Mouse (Mus musculus) liver, embryonic 18 days (tissue): ENCODE measurements around the gene Atcay. TPM values are rescaled to one million over a fixed set of nuclear protein-coding genes. Genes with fewer than 3 reads are reported as not detected.

Source experiments
- polyA plus RNA-seq: library from polyadenylated mRNA; depleted of rRNA; stranded (reverse); fragments of >200 nt; gene quantifications from 2 replicates; pipeline ENCODE4 v1.2.3, GENCODE M21; 2012; rRNA removed

The Atcay gene
- polyA plus RNA-seq = 0.01 TPM in 1 of 2 replicates, not detected in the other

DNA sequence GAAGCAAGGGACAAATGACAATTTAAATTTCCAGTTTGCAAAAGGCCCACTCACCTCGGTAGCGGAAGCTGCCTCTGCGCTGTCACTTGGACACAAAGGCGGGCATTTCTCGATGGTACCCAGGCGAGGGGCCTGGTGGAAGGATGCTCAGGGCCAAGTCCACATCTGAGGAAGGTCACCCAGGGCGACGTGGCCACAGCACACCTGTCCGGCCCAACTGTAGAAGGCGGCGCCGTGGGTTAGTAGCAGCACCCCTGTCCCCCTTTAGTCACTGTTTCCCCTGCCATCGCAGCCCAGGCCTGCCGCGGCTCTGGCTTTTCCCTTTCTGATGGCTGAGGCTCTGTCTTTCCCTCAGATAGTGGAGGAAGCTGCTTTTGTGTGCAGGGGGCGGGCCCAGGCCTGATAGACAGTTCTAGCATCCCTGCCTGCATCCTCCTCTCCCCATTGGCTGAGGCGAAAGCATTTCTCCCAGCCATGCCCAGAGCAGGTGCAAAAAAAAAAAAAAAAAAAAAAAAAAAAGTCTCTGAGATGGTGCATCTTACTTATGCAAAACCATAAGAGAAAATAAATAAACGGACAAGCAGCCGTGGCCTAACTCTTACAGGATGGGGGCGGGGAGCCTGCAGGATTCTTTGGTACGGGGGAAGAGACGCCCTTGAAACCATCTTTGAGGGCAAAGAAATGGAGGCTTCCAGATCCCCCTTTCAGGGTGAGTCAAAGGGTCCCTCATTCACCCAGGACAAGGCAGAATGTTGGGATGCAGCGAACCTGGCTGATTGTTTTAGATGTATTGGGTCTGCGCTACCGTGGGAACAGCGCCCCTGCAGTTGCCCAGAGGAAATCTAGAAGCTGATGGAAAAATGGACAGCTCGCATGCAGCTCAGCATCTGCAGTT, at the start of gene Atcay:
TSS of gene Atcay (minus strand) at position 396 of the 895 bp plus-strand sequence.

DNA sequence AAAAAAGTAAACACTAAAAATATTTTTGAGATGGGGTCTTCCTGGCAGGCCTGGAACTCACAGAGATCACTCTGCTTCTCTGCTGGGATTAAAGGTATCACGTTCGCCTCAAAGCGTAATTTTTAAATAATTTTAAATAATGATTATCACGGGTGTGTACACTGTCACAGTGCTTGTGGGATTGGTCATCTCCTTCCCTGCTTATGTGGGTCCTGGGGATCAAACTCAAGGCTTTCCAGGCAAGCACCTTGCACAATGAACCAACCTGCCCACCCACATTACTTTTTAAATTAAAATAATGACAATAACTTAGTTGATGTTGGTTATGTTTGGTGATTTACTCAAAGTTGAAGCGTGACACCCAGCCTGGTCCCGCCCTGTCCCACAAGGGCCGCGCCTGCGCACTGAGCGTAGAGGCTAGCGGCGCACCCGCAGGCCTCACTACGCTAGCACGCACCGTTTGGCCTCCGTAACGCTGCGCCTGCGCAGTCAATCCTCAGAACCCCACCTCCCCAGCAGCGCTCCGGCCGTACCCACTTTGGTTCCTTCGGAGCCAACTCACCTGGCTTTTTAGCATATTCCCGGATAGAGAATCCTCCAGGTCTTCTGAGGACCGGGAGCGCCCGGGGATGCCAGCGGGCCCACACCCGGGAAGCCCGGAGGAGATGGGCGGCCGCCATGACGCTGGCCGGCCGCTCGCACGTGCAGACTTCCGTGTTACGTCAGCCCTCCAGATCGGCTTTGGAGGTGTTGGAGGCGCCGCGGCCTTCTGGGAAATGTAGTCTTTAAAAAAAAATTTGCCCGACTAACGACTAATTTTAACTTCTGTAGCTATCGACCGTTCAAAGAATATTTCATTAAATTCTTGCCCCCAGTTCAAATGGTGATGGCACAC, 35.8 kb upstream of the Atcay start, which contains the start of the genes Mrpl54 and Apba3:
TSS of gene Mrpl54 (minus strand) at position 724 of the 895 bp plus-strand sequence.
TSS of gene Apba3 (plus strand) at position 750 of the 895 bp plus-strand sequence.

DNA sequence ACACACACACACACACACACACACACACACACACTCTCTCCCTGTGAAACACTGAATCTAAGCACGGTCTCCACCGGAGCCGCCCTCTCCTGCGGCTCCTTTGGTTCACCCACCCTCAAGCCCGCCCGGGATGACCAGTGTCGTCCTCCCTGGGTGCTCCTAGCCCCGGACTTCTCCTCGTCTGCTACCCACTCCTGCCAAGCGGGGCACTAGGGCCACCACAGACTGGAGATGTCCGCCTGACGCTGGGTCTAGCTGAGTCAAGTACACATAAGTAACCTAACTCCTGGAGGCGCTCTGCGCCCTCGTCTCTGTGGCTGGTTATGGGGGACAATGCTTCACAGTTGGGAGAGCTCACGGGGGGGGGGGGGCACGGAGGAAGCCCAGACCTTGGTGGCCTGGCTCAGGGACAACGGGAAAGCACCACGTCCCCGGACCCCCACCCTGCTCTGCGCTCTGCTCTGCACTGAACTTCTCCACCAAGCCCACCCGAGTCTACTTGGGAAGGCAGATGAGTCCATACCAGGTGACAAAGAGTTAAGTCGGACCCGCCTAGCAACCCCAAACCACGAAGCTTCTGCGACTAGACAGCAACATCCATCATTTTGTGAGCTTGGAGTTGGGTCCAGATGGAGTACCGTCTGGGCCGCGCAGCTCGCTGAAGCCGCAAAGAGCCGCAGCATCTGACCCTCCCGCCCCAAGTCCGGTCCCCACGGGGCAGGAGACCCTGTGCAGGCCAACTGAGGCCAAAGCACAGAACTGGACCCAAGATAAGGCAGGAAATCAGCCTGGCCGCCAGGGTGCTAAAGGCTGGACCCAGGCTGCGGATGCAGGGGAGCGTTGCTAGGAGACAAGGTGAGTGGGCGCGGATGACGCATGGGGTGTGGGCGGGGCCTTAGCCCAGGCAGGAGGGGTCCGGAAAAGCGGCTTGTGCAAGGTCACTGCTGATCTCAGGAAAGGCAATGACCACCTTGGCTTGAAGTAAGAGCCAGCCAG, 22.1 kb upstream of the Atcay start, which contains the start of gene Matk:
TSS of gene Matk (plus strand) at position 512 of the 996 bp plus-strand sequence.

DNA sequence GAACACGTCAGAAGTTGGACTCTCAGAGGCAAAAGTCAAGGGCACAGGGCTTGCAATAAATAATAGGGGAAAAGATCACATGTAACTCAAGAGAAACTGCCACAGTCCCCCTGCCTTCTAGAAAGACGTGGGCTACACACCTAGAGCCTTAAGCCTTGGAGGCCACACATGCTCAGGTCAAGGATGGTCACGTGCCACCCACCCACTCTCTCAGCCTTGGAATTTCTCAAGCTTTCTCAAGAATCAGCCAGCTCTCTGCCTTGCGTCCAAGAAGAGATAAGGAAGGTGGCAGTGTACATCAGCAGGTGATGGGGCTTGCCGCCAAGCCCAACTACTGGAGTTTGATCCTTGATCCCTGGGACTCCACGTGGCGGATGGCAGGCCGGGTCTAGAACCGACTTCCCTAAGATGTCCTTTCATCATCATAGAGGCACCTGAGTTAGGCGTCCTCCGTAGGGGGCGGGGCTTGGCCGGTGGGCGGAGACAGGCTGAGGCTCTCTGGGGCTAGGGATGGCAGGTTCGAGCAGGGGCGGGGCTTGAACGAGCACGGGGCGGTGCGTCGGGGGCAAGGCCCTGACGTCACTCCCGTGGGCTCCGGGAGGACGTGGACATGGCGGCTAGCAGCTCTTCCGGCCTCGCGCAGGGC, 2.1 kb upstream of the Atcay start, which contains the start of gene Zfr2:
TSS of gene Zfr2 (plus strand) at position 576 of the 646 bp plus-strand sequence.

DNA sequence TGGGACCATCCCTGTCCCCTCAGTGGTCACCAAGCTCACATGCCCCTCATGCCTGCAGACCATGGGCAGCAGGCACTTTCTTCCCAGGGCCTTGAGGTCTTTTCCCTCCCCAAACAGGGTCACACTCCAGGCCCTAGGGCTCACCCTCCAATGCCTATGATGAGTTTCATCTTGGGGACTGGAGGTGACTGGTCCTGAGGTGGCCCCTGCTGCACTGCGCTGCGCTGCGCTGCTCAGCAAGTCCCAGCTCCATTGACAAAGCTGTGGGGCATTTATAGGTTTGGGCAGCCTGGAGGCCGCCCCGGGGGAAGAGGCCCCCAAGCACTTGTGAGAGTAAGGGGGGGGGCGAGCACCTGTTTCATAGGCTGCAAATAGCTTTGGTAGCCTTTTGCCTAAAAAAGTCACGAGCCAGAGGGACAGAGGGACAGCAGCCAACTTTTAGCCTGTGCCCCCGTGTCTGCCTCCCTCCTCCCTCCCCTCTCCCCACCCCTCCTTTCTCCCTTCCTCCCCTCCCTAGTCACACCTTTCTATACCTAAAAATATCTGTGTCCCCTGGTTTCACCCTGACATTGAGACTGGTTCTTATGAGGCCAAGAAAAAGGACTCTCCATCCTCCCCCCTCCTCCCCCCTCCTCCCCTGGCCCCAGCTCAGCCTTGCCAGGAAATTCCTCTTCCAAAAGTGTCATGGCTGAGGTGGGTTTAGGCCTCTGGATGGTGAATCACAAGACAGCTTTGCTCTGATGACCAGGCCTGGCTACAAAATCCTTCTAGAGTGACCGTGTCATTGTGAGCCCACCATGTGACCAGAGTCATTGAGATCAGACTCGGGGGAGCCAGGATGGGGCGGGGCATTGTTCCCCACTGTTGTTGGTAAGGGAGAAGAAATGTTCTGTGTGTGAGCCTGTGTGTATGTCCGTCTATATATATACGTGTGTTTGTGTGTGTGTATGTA, 28.6 kb downstream of the Atcay start, which contains the start of gene Nmrk2:
TSS of gene Nmrk2 (minus strand) at position 245 of the 952 bp plus-strand sequence.

DNA sequence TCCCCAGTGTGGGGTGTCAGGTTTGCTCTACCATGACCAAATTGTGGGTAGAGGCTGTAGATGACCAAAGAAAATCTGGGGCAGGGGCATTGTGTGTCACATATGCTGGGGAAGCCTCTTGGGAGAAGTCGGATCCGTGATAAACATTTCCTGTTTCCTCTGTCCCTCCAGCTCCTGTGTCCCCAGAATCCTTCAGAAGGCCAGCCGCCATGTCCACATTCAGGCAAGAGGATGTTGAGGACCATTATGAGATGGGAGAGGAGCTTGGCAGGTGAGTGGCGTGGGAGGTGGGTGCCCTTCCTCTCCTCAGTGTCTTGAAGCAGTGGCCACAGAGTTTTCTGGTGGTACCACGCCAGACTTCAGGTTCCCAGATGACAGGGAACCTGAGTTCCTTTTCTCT, 46.8 kb downstream of the Atcay start, which contains the start of gene 4930442H23Rik:
TSS of gene 4930442H23Rik (minus strand) at position 45 of the 400 bp plus-strand sequence.

DNA sequence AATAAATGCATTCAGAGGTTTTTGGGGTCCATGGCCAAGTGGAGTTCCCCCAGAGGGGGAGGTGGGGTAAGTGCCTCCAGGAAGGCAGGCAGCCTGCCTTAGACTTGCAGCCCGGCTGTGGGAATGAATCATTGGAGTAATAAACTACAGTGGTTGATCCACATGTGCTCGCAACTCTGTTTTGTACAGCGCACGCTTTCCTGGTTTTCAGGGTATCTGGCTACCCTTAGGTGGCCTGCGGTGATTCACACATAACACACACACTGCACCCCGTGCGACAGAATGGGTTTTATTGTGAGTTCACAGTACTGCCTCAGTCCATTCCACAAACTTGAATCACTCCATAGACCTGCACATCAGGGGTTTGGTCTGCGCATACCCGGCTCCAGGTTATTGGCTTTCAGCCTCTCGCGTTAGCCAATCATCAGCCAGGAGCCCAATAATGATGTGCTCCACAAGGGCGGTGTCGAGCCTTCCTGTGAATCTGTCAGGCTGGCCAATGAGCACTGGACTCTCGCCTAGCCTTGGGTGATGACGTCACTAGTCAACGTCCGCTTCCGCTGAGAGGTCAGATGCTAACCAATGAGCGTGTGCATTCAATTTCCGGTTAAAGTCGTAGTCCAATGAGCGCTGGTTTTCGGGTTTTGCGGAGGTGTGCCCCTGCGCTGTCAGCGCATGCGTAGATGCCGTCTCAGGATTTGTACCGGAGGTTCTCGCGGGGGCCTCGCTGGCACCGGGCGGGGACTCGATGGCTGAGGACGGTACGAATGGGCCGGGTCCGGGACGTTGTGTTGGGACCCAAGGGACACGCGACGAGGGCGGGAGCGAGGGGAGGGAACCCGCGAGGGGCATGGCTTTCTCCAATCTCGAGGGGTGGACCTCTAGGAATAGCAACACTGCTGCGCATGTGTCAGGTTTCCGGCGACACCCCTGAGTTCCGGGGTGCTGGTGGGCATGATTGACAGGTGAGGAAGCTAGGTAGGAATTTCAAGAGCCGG, 48.0 kb downstream of the Atcay start, which contains the start of gene Dapk3:
TSS of gene Dapk3 (plus strand) at position 670 of the 998 bp plus-strand sequence.

DNA sequence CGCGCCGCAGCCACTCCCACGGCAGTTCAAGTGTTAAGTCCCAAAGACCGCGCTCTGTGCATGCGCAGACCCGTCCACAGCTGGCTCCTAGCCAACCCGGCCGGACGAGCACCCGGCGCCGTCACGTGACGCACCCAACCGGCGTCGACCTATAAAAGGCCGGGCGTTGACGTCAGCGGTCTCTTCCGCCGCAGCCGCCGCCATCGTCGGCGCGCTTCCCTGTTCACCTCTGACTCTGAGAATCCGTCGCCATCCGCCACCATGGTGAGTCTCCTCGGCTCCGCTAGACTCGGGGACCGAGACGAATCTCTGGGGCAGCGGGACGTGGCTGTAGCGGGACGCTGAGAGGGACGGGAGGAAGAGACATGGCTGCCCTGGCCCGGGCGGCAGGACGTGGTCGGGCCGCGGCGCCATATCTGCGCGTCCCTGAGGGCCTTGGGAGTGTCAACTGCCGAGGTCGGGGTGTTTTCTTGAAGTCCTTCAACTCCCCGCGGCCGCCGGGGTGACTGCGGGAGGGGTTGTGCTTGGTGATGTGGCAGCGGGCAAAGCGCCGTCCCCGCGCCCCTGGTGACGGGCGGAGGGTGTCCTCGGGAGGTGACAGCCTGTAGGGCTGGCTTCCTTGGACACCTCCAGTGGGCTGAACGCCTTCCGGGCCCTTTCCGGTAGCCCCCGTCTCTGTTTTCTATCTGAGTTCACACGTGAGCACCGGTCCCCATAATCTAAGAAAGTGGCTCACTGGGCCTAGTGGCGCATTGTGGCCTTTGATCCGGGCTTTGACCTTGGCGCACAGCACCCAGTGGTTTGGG, 54.0 kb downstream of the Atcay start, which contains the start of gene Eef2:
TSS of gene Eef2 (plus strand) at position 166 of the 806 bp plus-strand sequence.

DNA sequence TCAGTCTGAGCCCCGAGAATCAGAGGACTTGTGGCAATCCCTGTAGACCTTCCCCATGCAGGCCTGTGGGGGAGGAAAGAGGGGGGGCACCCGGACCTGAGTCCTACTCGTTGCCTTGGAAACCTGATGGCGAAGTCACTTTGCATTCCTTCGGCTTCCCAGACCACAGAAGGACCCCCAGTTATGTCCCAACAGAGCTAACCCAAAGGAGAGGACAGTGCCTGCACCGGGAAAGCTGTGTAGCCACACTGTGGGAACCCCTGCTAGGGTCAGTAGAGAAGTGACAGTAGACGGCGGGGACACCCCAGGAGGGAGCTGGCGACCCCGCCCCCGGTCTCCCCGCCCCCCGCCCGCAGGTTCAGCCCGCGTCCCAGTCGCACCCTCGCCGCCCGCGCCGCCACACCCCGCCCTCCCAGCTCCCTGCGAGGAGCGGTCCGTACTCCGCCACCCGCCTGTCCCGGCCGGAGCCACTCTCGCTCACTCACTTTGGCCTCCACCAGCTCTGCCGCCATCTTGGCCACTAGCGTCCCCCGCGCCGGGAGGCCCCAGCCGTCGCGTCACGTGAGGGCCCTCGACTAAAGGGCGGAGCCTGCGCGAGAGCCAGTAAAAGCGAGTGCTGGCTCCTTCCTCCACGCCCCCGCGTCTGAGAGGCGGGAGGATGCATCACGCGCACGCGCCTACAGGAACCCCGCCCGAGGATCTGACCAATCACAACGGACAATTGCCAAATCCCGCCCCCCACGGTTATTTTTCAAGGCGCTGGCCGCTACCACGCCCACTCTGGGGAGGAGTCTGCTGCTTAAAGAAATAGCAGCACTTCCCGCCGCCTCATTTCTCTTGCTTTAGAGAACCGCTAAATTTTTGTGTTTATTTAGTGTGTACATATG, 63.2 kb downstream of the Atcay start, which contains the start of gene Pias4:
TSS of gene Pias4 (minus strand) at position 724 of the 887 bp plus-strand sequence.

Other genes with a start within 250 kb of the Atcay start
- 0.41 and 0.48 TPM in 2 replicates for gene Gng7, start 215.9 kb downstream of the Atcay start, polyA plus RNA-seq
- gene Diras1, start 205.2 kb downstream of the Atcay start, polyA plus RNA-seq = 0.01 TPM in 1 of 2 replicates, not detected in the other
- 4.0 and 4.1 TPM in 2 replicates for gene Slc39a3, start 193.4 kb downstream of the Atcay start, polyA plus RNA-seq
- gene Sgta, start 170.7 kb downstream of the Atcay start, polyA plus RNA-seq = 45.0 and 50.4 TPM in 2 replicates
- gene Thop1, start 160.8 kb downstream of the Atcay start, polyA plus RNA-seq = 12.0 and 13.2 TPM in 2 replicates
- gene Creb3l3, start 132.0 kb downstream of the Atcay start, polyA plus RNA-seq = 78.1 and 87.6 TPM in 2 replicates
- 48.8 and 50.9 TPM in 2 replicates for gene Map2k2, start 124.9 kb downstream of the Atcay start, polyA plus RNA-seq
- gene Zbtb7a, start 95.6 kb downstream of the Atcay start, polyA plus RNA-seq = 8.5 and 8.6 TPM in 2 replicates
- 10.3 and 12.9 TPM in 2 replicates for gene Pias4, start 62.9 kb downstream of the Atcay start, polyA plus RNA-seq
- 583 and 691 TPM in 2 replicates for gene Eef2, start 54.2 kb downstream of the Atcay start, polyA plus RNA-seq
- gene Dapk3, start 47.8 kb downstream of the Atcay start, polyA plus RNA-seq = 16.9 and 18.2 TPM in 2 replicates
- gene 4930442H23Rik, start 47.0 kb downstream of the Atcay start, polyA plus RNA-seq = not detected in 2 replicates
- not detected in 2 replicates for gene Nmrk2, start 28.8 kb downstream of the Atcay start, polyA plus RNA-seq
- gene Zfr2, start 2.3 kb upstream of the Atcay start, polyA plus RNA-seq = 1.9 and 2.1 TPM in 2 replicates
- 1.4 and 1.9 TPM in 2 replicates for gene Matk, start 22.1 kb upstream of the Atcay start, polyA plus RNA-seq
- gene Mrpl54, start 36.1 kb upstream of the Atcay start, polyA plus RNA-seq = 44.6 and 45.1 TPM in 2 replicates
- 23.2 and 24.9 TPM in 2 replicates for gene Apba3, start 36.1 kb upstream of the Atcay start, polyA plus RNA-seq
- 0.88 and 1.1 TPM in 2 replicates for gene Tjp3, start 60.7 kb upstream of the Atcay start, polyA plus RNA-seq
- gene Pip5k1c, start 62.1 kb upstream of the Atcay start, polyA plus RNA-seq = 10.3 and 11.9 TPM in 2 replicates
- gene Cactin, start 90.3 kb upstream of the Atcay start, polyA plus RNA-seq = 12.9 and 13.4 TPM in 2 replicates
- 3.1 and 3.4 TPM in 2 replicates for gene Tbxa2r, start 97.9 kb upstream of the Atcay start, polyA plus RNA-seq
- 0.02 TPM in 2 replicates for gene Gipc3, start 112.4 kb upstream of the Atcay start, polyA plus RNA-seq
- gene Hmg20b, start 119.6 kb upstream of the Atcay start, polyA plus RNA-seq = 24.1 and 27.6 TPM in 2 replicates
- 8.7 and 8.9 TPM in 2 replicates for gene Mfsd12, start 126.7 kb upstream of the Atcay start, polyA plus RNA-seq
- 0.39 and 1.0 TPM in 2 replicates for gene 4930404N11Rik, start 135.0 kb upstream of the Atcay start, polyA plus RNA-seq
- 54.1 and 61.6 TPM in 2 replicates for gene Fzr1, start 147.7 kb upstream of the Atcay start, polyA plus RNA-seq
- 27.6 and 28.9 TPM in 2 replicates for gene Dohh, start 153.6 kb upstream of the Atcay start, polyA plus RNA-seq
- 0.58 and 0.75 TPM in 2 replicates for gene Gm48551, start 153.6 kb upstream of the Atcay start, polyA plus RNA-seq
- gene Gm48552, start 158.2 kb upstream of the Atcay start, polyA plus RNA-seq = 0.64 and 0.82 TPM in 2 replicates
- gene Smim24, start 162.2 kb upstream of the Atcay start, polyA plus RNA-seq = 2.6 and 3.4 TPM in 2 replicates
- gene Nfic, start 224.8 kb upstream of the Atcay start, polyA plus RNA-seq = 1.7 and 1.9 TPM in 2 replicates